Mouse (Mus musculus) lung, adult 2 months (tissue): ENCODE data around the gene Cdkn2aipnl. TPM values are rescaled to one million over a fixed set of nuclear protein-coding genes. Genes with fewer than 3 reads are reported as not detected.

Experiments used
- DNase-seq: peaks from one replicate; pipeline ENCODE4 v3.0.0; 2022
- H3K4me1 ChIP-seq: fragments of 200-500 bp; 2 replicates; pipeline ENCODE4 v1.6.1; 2011; ENCODE audit warnings: low read length; ENCODE audit not compliant: control insufficient read depth, insufficient read depth
- H3K4me3 ChIP-seq: fragments of 200-500 bp; replicated peaks from 2 replicates; pipeline ENCODE3; 2011; ENCODE audit warnings: low read depth, mild to moderate bottlenecking, control low read depth, low read length; ENCODE audit errors: extremely low read depth
- CTCF ChIP-seq: fragments of 200-500 bp; IDR thresholded peaks from 2 replicates; pipeline ENCODE4 v1.5.1; 2011; ENCODE audit warnings: mild to moderate bottlenecking, low read length, control low read depth; ENCODE audit not compliant: insufficient read depth
- POLR2A ChIP-seq: fragments of 200-500 bp; IDR thresholded peaks from 2 replicates; pipeline ENCODE4 v1.6.1; 2011; ENCODE audit warnings: low read depth, mild to moderate bottlenecking, control low read depth, low read length, borderline replicate concordance; ENCODE audit errors: extremely low read depth
- WGBS: fragments of 180-500 bp; shearing (Covaris S2); methylation state at CpG from one replicate; pipeline ENCODE4 v1.1.7; 2018; 5-methylcytosine and 5-hydroxymethylcytosine counted together
- polyA plus RNA-seq: library from polyadenylated mRNA; depleted of rRNA; stranded (reverse); fragments of >200 nt; gene quantifications from 2 replicates; pipeline ENCODE4 v1.2.3, GENCODE M21; 2012

Gene Cdkn2aipnl
- polyA plus RNA-seq, 1 experiment = 19.7 TPM

GRCm38 (mm10) chr11:51945548-51945947, 21.9 kb upstream of the Cdkn2aipnl start:
- DNase-seq = no peak
- Histone ChIP-seq H3K4me3 (no peak overlapping the region), H3K4me1 (peaks cover 13% of the 10 kb centered on the region; the same call in 1 of the 2 replicates)
- 17% methylated on average over 8 of the region's 8 CpGs for WGBS
- TF ChIP-seq POLR2A (no peak), CTCF (no peak)

DNA sequence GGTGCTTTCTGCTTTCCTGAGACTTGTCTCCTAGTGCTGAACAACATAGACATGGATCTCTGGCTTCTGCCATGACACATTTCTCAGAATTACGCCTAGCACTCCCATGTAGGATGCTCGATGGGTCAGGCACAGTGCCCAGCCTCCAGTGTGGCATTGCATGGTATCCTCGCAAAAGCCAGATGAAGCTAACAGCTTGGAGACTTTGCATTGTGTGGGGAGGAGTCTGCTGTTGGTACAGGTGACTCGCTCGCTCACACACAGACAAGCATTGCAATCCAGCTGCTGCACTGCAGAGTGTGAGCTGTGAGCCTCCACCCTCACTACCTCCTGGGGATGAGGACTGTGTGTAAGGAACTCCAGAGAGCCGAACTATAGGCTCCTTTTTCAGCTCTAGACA, 21.3 kb upstream of the Cdkn2aipnl start:
- no peak for DNase-seq
- TF ChIP-seq POLR2A = no peak
- TF ChIP-seq CTCF = no peak
- Histone ChIP-seq H3K4me3 (no peak overlapping the region), H3K4me1 (peaks cover 9% of the 10 kb centered on the region; the same call in 1 of the 2 replicates)
- 73% methylated on average over 6 of the region's 6 CpGs for WGBS

DNA sequence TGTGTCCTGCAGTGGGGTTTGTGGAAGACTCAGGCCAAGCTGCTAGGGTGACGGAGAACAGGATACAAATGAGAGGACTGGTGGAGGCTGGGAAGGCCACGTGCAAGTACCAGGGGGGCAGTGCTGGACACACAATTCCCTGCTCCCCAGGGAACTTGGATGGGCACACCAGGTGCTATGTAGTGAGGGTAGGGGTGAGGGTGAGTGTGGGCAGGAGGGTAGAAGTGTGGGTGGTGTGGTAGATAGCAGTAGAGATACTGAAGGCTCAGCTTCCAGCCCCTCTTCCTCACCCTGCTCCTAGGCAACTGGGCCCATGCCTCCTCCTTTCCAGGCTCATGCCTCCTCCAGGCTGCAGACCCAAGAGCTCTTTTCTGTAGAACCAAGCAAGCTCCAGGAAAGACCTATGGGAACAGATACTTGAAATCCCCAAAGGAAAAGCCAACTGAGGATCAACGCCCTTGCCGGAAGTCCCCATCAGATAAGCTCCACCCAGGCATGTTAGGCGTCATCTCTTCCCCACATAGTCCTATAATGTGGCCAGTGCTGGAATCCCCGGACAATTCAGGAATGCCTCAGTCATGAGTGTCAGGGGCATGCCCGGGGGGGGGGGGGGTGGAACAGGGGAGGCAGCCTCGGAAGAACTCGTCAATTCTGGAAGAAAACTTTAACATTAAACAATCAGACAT, 18.2 kb upstream of the Cdkn2aipnl start:
- whole genome bisulfite sequencing = 50% methylated on average over 9 of the region's 9 CpGs
- peaks cover 9% of the 10 kb centered on the region; the same call in 1 of the 2 replicates for H3K4me1 ChIP-seq
- DNase-seq = no peak

GRCm38 (mm10) chr11:51949919-51950318, 17.5 kb upstream of the Cdkn2aipnl start:
- TF ChIP-seq POLR2A (no peak), CTCF (no peak)
- Histone ChIP-seq H3K4me1 (peaks cover 9% of the 10 kb centered on the region; the same call in 1 of the 2 replicates), H3K4me3 (no peak overlapping the region)
- WGBS = 81% methylated on average over 9 of the region's 9 CpGs
- DNase-seq = no peak

More for the DNA sequence above, 18.2 kb upstream of the Cdkn2aipnl start:
- H3K4me3 ChIP-seq = no peak overlapping the region
- TF ChIP-seq CTCF (no peak), POLR2A (no peak)

DNA sequence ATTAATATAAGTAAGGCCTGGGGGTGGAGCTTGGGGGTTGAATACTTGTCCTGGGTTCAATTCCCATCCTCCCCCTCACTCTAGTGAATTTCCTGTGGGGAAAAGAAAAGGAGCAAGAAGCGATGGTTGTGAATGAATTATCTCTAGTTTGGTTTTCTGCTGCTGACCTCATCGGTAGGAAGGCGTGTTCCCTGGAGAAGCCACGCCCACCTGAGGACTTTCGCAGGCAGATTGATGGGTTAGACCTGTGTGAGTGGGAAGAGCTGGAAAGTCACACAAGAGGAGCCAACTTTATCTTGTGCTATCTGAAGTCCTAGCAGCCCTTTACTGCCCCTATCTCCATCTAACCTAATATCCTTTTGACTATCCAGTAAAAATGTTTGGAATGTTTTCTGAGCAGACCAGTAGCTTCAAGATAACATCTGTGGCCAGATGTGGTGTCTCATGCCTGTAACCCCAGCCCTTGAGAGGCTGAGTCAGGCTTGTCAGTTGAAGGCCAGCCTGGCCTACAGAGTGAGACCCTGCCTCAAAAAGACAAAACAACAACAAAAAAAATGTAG, 15.5 kb upstream of the Cdkn2aipnl start:
- no peak for DNase-seq
- peaks cover 9% of the 10 kb centered on the region for H3K4me1 ChIP-seq
- WGBS = 58% methylated on average over 5 of the region's 5 CpGs
- TF ChIP-seq POLR2A (no peak), CTCF (no peak)
- H3K4me3 ChIP-seq = no peak overlapping the region

DNA sequence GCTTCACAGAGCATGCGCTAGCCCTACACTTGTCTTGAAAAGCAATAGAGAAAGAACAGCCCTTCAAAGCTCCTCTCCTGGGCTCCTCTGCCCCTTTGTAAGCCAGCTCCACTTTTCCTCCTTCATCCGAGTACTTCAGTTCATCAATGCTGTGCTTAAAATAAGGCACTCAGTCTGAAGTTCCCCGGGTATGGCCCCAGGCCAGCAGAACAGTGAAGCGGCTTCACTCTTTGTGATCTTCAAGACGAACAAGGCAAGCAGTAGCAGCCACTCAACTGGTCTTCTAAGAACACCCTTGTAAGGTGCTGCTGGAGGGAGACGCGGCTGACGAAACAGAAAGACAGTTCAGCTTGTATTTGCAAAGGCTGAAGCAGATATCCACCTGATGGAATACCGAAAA, 11.3 kb upstream of the Cdkn2aipnl start:
- 64% methylated on average over 9 of the region's 9 CpGs for WGBS
- TF ChIP-seq CTCF = no peak
- TF ChIP-seq POLR2A = no peak
- no peaks in the 10 kb centered on the region; the same call in 1 of the 2 replicates for H3K4me1 ChIP-seq
- H3K4me3 ChIP-seq = no peak overlapping the region
- DNase-seq = peak; percentile 32

DNA sequence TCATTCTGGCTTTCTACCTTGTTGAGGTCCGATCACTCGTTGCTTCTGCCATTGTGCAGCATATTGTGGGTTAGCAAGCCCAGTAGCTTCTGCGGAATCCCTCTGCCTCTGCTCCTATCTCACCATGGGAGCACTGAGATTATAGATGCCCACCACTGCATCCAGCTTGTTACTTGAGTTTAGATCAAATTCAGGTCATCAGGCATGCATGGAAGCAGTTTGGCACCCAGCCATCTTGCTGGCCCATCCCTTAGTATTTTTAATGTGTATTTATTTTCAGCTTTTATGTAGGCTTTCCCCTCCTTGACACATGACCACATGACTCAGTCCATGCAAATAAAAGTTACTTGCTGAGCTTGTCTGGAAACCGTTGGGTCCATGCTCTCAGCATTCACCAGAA, 9.7 kb upstream of the Cdkn2aipnl start:
- no peak overlapping the region for H3K4me3 ChIP-seq
- no peaks in the 10 kb centered on the region; the same call in 1 of the 2 replicates for H3K4me1 ChIP-seq
- TF ChIP-seq POLR2A = no peak
- TF ChIP-seq CTCF = no peak
- DNase-seq = no peak
- WGBS = 84% methylated on average over 4 of the region's 4 CpGs

- 88% methylated on average over 5 of the region's 5 CpGs for WGBS
- no peaks in the 10 kb centered on the region; the same call in 1 of the 2 replicates for H3K4me1 ChIP-seq
- DNase-seq = no peak
- no peak overlapping the region for H3K4me3 ChIP-seq
- no peak for TF ChIP-seq CTCF
- TF ChIP-seq POLR2A = no peak
Measured at GRCm38 (mm10) chr11:51959511-51959910, 8.0 kb upstream of the Cdkn2aipnl start.

DNA sequence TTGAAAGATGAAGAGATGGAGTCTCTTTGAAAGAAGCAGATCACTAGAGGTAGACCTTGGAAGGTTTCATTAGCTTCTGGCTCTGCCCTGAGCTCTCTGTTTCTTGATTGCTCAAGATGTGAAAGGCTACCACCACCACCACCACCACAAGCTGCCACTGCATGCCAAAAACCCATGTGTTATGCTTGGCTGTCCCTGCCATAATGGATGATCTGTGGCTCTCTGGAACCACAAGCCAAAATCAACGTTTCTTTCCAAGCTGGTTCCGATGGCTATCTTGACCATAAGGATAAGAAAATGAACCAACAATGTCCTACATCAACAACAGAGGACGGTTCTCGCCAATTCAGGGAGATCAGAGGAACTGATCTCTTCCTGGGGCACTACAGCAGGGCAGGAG, 7.4 kb upstream of the Cdkn2aipnl start:
- TF ChIP-seq CTCF (no peak), POLR2A (no peak)
- 79% methylated on average over 4 of the region's 4 CpGs for WGBS
- Histone ChIP-seq H3K4me3 (no peak overlapping the region), H3K4me1 (no peaks in the 10 kb centered on the region; the same call in 1 of the 2 replicates)
- DNase-seq = no peak

GRCm38 (mm10) chr11:51960967-51961471, 6.4 kb upstream of the Cdkn2aipnl start:
- DNase-seq = peak; percentile 61
- TF ChIP-seq POLR2A (no peak), CTCF (0 out of 2 replicates have a peak, but pooled peaks have one; percentile 5)
- Histone ChIP-seq H3K4me3 (no peak overlapping the region), H3K4me1 (no peaks in the 10 kb centered on the region)
- 43% methylated on average over 11 of the region's 11 CpGs for WGBS
